Mouse (Mus musculus): ENCODE measurements around the gene Gstt1. TPM values are rescaled to one million over a fixed set of nuclear protein-coding genes. Genes with fewer than 3 reads are reported as not detected.

The Gstt1 gene
- polyA plus RNA-seq, 1 experiment from 2014 or later: 36.4 TPM

DNA sequence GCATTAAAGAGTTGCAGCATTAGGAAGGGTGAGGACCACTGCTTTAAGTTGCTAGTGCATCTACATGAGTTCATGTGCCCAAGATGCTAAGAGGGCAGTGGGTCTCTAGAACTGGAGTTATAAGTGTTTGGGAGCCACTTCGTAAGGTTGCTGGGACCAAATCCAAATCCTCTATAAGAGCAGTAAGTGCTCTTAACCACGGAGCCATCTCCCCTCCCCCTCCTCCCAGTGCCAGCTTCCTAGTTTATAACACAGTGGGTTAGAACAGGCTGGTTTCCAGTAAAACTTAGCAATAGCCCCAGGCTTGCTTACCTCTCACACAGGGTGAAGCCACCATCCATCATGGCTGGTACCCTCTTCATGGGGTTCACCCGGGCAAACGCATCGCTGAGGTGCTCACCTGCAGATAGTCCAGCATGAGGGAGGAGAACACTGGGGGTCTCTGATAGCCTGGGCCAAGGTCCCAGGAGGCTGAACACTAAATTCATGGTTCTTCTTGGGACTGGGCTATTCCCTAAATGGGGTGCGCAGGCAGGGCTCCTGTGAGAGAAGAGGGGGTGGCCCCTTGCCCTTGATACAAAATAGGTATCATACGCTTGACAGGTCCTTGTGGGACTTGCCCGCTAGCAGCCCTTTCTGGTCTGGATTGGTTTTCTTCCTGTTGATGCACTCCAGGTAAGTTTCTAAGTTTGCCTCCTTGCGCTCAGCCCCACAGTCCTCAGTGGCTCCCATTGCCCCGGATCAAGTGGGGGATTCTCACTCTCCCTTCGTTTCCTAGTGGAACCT is 1.5 kb downstream of the Gstt1 start:
- no peak for TF ChIP-seq CTCF (IDR thresholded peaks at IDR 0.05)
- no peak for TF ChIP-seq EP300 (IDR thresholded peaks at IDR 0.05)
- no peaks in the 10 kb centered on the region for H3K27me3 ChIP-seq (replicated peaks; ENCODE audit: insufficient read depth, low read length)
- no peaks in the 10 kb centered on the region for H3K9me3 ChIP-seq (ENCODE audit: low read length)
- peak overlapping the region; percentile 67 for H3K4me2 ChIP-seq (replicated peaks; ENCODE audit: low read depth, low read length)
- H3K4me1 ChIP-seq (ENCODE audit: insufficient read depth, low read depth, low read length): peaks cover 10% of the 10 kb centered on the region; the same call in 1 of the 2 replicates
- 32% methylated on average over 11 of the region's 11 CpGs for WGBS
- H3K9ac ChIP-seq (replicated peaks; ENCODE audit: low read depth): peak overlapping the region; percentile 37; the same call in 1 of the 2 replicates
- DNase-seq (ENCODE audit: low spot score): peak; percentile 72
- no peaks in the 10 kb centered on the region for H3K36me3 ChIP-seq (ENCODE audit: insufficient read depth, low read length)
- H3K4me3 ChIP-seq (ENCODE audit: low read depth, low read length): peak overlapping the region; percentile 53
- H3K27ac ChIP-seq (ENCODE audit: low read length): 0 out of 2 replicates have a peak overlapping the region, but pooled peaks have one; percentile 28
- peak; percentile 57 for ATAC-seq

DNA sequence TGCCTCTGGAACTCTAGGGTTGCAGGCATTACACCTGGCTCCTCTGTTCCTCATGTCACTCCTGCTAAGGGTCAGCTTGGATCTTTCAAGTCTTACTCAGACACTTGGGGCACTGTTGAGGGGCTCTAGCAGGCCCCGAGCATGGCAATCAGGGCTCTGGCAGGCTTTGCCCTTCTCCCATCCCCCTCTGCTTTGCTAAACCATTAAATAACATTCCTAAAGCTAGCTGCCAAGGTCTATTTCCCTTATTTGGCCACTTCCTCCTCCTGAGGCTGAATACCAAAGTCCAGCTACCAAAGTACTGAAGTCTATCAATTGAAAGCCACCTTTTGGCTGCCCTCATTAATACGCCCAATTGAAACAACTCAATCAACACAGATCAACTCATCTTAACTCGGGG is 3.5 kb downstream of the Gstt1 start:
- 28% methylated on average over 3 of the region's 3 CpGs for WGBS
- peak; percentile 84 for DNase-seq (ENCODE audit: low spot score)
- Histone ChIP-seq H3K9me3 (ENCODE audit: low read length) (no peaks in the 10 kb centered on the region), H3K36me3 (ENCODE audit: insufficient read depth, low read length) (no peaks in the 10 kb centered on the region), H3K4me1 (ENCODE audit: insufficient read depth, low read depth, low read length) (peaks cover 10% of the 10 kb centered on the region; the same call in 1 of the 2 replicates), H3K4me2 (replicated peaks; ENCODE audit: low read depth, low read length) (no peak overlapping the region), H3K9ac (replicated peaks; ENCODE audit: low read depth) (no peak overlapping the region), H3K27ac (ENCODE audit: low read length) (no peak overlapping the region), H3K4me3 (ENCODE audit: low read depth, low read length) (no peak overlapping the region), H3K27me3 (replicated peaks; ENCODE audit: insufficient read depth, low read length) (no peaks in the 10 kb centered on the region)
- TF ChIP-seq EP300 (IDR thresholded peaks at IDR 0.05) (no peak), CTCF (IDR thresholded peaks at IDR 0.05) (no peak)
- peak; percentile 50 for ATAC-seq

DNA sequence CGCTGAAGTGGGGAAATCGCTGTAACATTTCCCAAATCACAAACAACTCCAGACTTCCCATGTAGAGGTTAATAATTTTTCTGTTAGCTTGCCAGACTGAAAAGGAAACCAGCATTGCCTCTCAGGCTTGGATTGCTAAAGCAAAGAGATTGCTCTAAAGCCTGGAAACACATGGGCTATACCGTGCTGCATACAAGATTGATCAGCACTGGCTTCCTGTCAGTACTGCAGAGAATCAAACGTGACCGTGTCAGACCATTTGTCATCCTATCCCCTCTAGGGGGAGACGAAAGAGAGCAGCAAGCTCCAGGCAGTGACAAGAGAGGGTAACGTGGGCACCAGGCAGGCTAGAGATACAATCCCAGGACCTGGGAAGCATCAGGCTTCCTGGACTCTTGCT is 7.6 kb downstream of the Gstt1 start:
- ATAC-seq (no peak; the same call in 1 of the 2 replicates), DNase-seq (ENCODE audit: low spot score) (peak; percentile 59)
- H3K9ac ChIP-seq (replicated peaks; ENCODE audit: low read depth): no peak overlapping the region
- no peak overlapping the region for H3K4me2 ChIP-seq (replicated peaks; ENCODE audit: low read depth, low read length)
- TF ChIP-seq EP300 (IDR thresholded peaks at IDR 0.05) (no peak), CTCF (IDR thresholded peaks at IDR 0.05) (peak; percentile 45)
- H3K27me3 ChIP-seq (replicated peaks; ENCODE audit: insufficient read depth, low read length): no peaks in the 10 kb centered on the region
- no peak overlapping the region for H3K4me3 ChIP-seq (ENCODE audit: low read depth, low read length)
- no peak overlapping the region for H3K27ac ChIP-seq (ENCODE audit: low read length)
- no peaks in the 10 kb centered on the region for H3K36me3 ChIP-seq (ENCODE audit: insufficient read depth, low read length)
- 7% methylated on average over 7 of the region's 7 CpGs for WGBS
- peaks cover 10% of the 10 kb centered on the region; the same call in 1 of the 2 replicates for H3K4me1 ChIP-seq (ENCODE audit: insufficient read depth, low read depth, low read length)
- no peaks in the 10 kb centered on the region for H3K9me3 ChIP-seq (ENCODE audit: low read length)

DNA sequence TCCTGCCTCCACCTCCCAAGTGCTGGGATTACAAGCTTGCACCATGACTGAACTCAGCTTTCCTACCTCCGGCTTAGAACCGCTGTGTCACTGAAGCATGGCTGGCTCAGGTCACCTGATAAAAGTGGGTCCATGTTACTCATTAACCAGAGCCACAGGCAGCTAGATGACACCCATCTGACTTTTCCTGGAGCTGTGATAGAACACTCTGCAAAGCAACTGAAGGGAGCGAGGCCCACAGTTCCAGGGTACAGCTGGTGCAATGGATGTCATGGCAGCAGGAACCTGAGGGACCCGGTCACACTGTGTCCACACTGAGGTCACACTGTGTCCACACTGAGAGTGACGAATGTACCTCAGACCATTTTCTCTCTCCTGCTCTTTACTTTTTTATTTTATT is 8.5 kb downstream of the Gstt1 start:
- Histone ChIP-seq H3K4me2 (replicated peaks; ENCODE audit: low read depth, low read length) (no peak overlapping the region), H3K9me3 (ENCODE audit: low read length) (no peaks in the 10 kb centered on the region), H3K27me3 (replicated peaks; ENCODE audit: insufficient read depth, low read length) (no peaks in the 10 kb centered on the region), H3K36me3 (ENCODE audit: insufficient read depth, low read length) (no peaks in the 10 kb centered on the region), H3K4me1 (ENCODE audit: insufficient read depth, low read depth, low read length) (peaks cover 4% of the 10 kb centered on the region; the same call in 1 of the 2 replicates), H3K4me3 (ENCODE audit: low read depth, low read length) (no peak overlapping the region), H3K27ac (ENCODE audit: low read length) (no peak overlapping the region), H3K9ac (replicated peaks; ENCODE audit: low read depth) (no peak overlapping the region)
- TF ChIP-seq CTCF (IDR thresholded peaks at IDR 0.05) (no peak), EP300 (IDR thresholded peaks at IDR 0.05) (no peak)
- peak; percentile 55 for ATAC-seq
- 54% methylated on average over 5 of the region's 5 CpGs for WGBS
- DNase-seq (ENCODE audit: low spot score): peak; percentile 26

DNA sequence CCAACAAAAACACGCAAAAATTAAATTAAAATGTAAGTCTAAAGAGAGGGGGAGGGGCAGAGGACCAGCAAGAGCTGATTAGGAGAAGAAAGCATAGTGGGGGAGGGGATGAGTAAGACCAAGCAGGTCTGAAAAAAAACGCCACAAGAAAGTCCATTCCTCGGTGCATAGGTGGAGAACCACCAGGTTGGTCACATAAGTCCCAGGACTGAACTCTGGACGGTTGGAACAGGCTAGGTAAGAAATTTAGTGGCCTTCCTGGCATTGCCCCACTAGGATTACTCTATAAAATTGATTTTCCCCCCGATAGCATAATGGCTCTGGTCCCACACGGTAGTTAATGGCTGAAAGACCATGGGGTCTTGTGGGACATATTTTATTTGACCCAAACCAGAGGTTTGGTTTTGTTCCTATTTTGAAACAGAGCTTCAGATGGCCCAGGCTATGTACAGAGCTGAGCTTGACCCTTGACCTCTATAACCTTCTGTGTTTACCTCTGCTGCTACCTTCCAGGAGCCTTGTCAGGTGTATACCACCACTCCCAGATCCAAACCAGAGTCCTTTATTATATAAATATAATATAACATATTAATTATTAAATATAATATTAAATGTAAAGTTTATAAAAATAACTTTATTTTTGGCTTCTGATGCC is 9.2 kb downstream of the Gstt1 start:
- Histone ChIP-seq H3K4me3 (ENCODE audit: low read depth, low read length) (no peak overlapping the region), H3K27ac (ENCODE audit: low read length) (no peak overlapping the region), H3K9ac (replicated peaks; ENCODE audit: low read depth) (no peak overlapping the region), H3K4me1 (ENCODE audit: insufficient read depth, low read depth, low read length) (no peaks in the 10 kb centered on the region), H3K9me3 (ENCODE audit: low read length) (no peaks in the 10 kb centered on the region), H3K36me3 (ENCODE audit: insufficient read depth, low read length) (no peaks in the 10 kb centered on the region), H3K4me2 (replicated peaks; ENCODE audit: low read depth, low read length) (no peak overlapping the region), H3K27me3 (replicated peaks; ENCODE audit: insufficient read depth, low read length) (no peaks in the 10 kb centered on the region)
- 81% methylated on average over 6 of the region's 6 CpGs for WGBS
- ATAC-seq (no peak), DNase-seq (ENCODE audit: low spot score) (no peak)
- TF ChIP-seq EP300 (IDR thresholded peaks at IDR 0.05) (no peak), CTCF (IDR thresholded peaks at IDR 0.05) (no peak)

DNA sequence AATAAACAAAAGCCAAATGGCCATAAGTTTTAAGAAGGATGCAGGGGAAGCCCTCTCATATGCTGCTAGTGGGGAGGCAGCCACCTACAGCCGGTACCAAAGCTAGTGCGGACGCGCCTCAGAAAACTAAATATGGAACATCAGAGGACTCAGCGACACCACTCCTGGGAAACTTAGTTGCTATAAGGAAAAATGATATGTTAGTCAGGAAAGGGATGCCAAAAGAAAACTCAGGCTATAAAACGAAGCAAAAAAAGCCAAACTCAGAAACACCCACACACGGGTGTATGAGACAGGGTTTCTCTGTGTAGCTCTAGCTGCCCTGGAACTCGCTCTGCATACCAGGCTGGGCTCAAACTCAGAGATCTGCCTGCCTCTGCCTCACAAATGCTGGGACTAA is 10.1 kb downstream of the Gstt1 start:
- Histone ChIP-seq H3K27ac (ENCODE audit: low read length) (no peak overlapping the region), H3K4me1 (ENCODE audit: insufficient read depth, low read depth, low read length) (no peaks in the 10 kb centered on the region), H3K9ac (replicated peaks; ENCODE audit: low read depth) (no peak overlapping the region), H3K27me3 (replicated peaks; ENCODE audit: insufficient read depth, low read length) (no peaks in the 10 kb centered on the region), H3K36me3 (ENCODE audit: insufficient read depth, low read length) (no peaks in the 10 kb centered on the region), H3K9me3 (ENCODE audit: low read length) (no peaks in the 10 kb centered on the region), H3K4me2 (replicated peaks; ENCODE audit: low read depth, low read length) (no peak overlapping the region), H3K4me3 (ENCODE audit: low read depth, low read length) (no peak overlapping the region)
- WGBS: 89% methylated on average over 8 of the region's 8 CpGs
- TF ChIP-seq CTCF (IDR thresholded peaks at IDR 0.05) (no peak), EP300 (IDR thresholded peaks at IDR 0.05) (no peak)
- DNase-seq (ENCODE audit: low spot score) (no peak), ATAC-seq (no peak)

Measured in lung, postnatal 0 days (tissue).